Mouse (Mus musculus) midbrain, embryonic 10.5 days (tissue): ENCODE results near the gene Agpat2. TPM values are rescaled to one million over a fixed set of nuclear protein-coding genes. Genes with fewer than 3 reads are reported as not detected.
A peak's percentile ranks its signal among the peaks of the same experiment; 100 is the strongest.

Experiments used
- DNase-seq: peaks from one replicate; pipeline ENCODE4 v3.0.0-alpha.2; 2017; ENCODE audit warnings: low spot score
- H3K27ac ChIP-seq: fragments of 300-500 bp; sonication (generic); replicated peaks from 2 replicates; pipeline ENCODE4 v1.5.1; 2016; ENCODE audit warnings: mild to moderate bottlenecking
- H3K27me3 ChIP-seq: fragments of 300-500 bp; sonication (generic); 2 replicates; pipeline ENCODE4 v1.6.1; 2016; ENCODE audit warnings: low read depth, mild to moderate bottlenecking; ENCODE audit not compliant: poor library complexity, severe bottlenecking
- H3K36me3 ChIP-seq: fragments of 300-500 bp; sonication (generic); 2 replicates; pipeline ENCODE4 v1.6.1; 2016; ENCODE audit warnings: mild to moderate bottlenecking, moderate library complexity
- H3K4me1 ChIP-seq: fragments of 300-500 bp; sonication (generic); 2 replicates; pipeline ENCODE4 v1.6.1; 2016
- H3K4me3 ChIP-seq: fragments of 300-500 bp; sonication (generic); 2 replicates; pipeline ENCODE4 v1.5.1; 2016; ENCODE audit warnings: mild to moderate bottlenecking, moderate library complexity
- H3K9me3 ChIP-seq: fragments of 300-500 bp; sonication (generic); replicated peaks from 2 replicates; pipeline ENCODE4 v1.6.1; 2016; ENCODE audit warnings: mild to moderate bottlenecking
- WGBS: fragments of 180-500 bp; shearing (Covaris S2); methylation state at CpG from one replicate; pipeline ENCODE4 v1.1.7; 2016; 5-methylcytosine and 5-hydroxymethylcytosine counted together
- polyA plus RNA-seq: library from polyadenylated mRNA; unstranded; fragments of >200 nt; fragmentation: Nextera tagmentation; extraction: Ambion mirVana; gene quantifications from 2 replicates; pipeline ENCODE4 v1.2.1, GENCODE M21; 2016

Gene Agpat2
- polyA plus RNA-seq, 1 experiment from 2014 or later = 10.6 TPM

DNA sequence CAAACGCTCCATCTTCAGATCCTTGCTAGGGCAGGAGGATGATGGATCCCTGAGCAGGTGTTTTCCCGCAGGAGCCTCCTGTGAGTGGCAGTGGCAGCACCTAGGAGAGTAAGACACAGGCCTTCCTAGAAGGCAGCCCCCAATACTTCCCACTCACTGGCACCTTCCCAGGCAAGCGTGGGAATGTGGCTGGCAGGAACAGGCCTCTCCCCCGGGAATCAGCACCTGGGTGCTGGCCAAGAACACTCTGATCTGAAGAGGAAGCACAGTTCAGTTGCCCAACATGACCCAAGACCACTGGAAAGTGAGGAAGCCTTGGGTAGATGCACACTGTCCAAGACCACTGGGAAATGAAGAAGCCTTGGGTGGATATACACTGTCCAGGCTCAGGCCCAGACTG, 49.1 kb downstream of the Agpat2 start:
- no peak for DNase-seq
- H3K36me3 ChIP-seq = no peaks in the 10 kb centered on the region
- no peaks in the 10 kb centered on the region; the same call in 1 of the 2 replicates for H3K27me3 ChIP-seq
- no peaks in the 10 kb centered on the region for H3K9me3 ChIP-seq
- peak overlapping the region; percentile 35; the same call in 1 of the 2 replicates for H3K27ac ChIP-seq
- H3K4me3 ChIP-seq = no peak overlapping the region
- 92% methylated on average over 4 of the region's 4 CpGs for WGBS
- peaks cover 26% of the 10 kb centered on the region for H3K4me1 ChIP-seq

DNA sequence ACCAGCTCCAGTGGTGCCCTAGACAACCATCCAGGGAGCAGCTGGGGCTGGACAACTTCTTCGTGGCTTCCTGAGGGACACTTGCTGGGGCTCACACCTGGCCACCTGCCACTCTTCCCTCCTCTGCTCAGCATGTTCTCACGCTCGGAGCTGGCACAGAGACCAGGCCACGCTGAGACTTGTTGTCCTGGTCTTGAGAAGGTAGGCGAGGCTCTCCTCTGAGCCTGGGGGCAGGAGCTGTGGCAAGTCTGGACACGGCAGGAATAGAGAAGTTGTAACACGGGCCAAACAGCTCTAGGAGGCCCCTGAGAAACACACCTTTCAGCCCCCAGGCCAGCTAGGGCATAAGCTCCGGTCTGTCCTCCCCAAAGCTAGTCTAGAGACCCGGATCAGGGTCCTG, 50.3 kb downstream of the Agpat2 start:
- H3K9me3 ChIP-seq = no peaks in the 10 kb centered on the region
- H3K27me3 ChIP-seq = no peaks in the 10 kb centered on the region; the same call in 1 of the 2 replicates
- H3K4me3 ChIP-seq = no peak overlapping the region
- no peaks in the 10 kb centered on the region for H3K36me3 ChIP-seq
- WGBS = 87% methylated on average over 9 of the region's 9 CpGs
- peaks cover 19% of the 10 kb centered on the region for H3K4me1 ChIP-seq
- no peak for DNase-seq
- H3K27ac ChIP-seq = no peak overlapping the region

DNA sequence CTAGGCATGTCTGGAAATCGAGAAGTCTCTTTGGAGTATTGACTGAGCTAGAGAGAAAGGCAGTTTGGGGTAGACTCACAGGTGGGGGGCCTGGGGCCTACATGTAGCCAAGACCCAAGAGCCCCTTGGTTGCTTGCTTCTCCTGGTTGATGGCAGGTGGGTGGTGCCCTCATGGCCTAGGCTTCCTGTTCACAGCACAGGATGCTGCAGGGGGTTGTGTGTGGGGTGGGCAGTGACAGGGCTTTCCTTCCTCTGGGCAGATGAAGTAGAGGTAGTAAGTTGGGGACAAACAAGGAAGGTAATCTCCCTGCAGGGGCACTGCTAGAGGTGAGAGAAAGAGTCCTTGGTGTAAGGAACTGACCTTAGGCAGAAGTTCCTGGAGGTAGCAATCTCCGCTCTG, 52.2 kb downstream of the Agpat2 start:
- H3K27me3 ChIP-seq = no peaks in the 10 kb centered on the region; the same call in 1 of the 2 replicates
- no peak overlapping the region for H3K4me3 ChIP-seq
- H3K4me1 ChIP-seq = peaks cover 28% of the 10 kb centered on the region
- no peaks in the 10 kb centered on the region for H3K36me3 ChIP-seq
- WGBS = 88% methylated on average over 2 of the region's 2 CpGs
- no peaks in the 10 kb centered on the region for H3K9me3 ChIP-seq
- DNase-seq = no peak
- peak overlapping the region; percentile 61 for H3K27ac ChIP-seq

DNA sequence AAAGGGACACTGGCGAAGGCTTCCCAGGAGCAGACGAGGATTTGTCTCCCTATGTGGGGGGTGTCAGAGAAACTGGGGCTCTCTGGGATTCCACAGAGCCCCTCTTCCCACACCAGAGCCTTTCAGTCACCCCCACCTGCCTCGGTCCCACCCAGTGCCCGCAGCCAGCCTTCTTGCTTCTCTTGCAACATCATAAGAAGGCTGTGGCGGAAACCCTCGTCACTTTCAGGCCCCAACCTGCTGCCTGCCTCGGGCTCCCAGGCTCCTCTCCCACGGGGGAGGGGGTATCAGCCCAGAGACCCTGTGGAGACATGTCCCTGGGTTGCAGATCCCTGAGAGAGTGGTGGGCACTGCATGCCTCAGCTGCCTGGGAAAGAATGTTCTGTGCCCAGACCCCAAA, 52.8 kb downstream of the Agpat2 start:
- 79% methylated on average over 8 of the region's 8 CpGs for WGBS
- H3K9me3 ChIP-seq = no peaks in the 10 kb centered on the region
- DNase-seq = no peak
- no peak overlapping the region for H3K4me3 ChIP-seq
- no peaks in the 10 kb centered on the region for H3K36me3 ChIP-seq
- H3K4me1 ChIP-seq = peaks cover 28% of the 10 kb centered on the region
- no peaks in the 10 kb centered on the region; the same call in 1 of the 2 replicates for H3K27me3 ChIP-seq
- H3K27ac ChIP-seq = peak overlapping the region; percentile 57; the same call in 1 of the 2 replicates

DNA sequence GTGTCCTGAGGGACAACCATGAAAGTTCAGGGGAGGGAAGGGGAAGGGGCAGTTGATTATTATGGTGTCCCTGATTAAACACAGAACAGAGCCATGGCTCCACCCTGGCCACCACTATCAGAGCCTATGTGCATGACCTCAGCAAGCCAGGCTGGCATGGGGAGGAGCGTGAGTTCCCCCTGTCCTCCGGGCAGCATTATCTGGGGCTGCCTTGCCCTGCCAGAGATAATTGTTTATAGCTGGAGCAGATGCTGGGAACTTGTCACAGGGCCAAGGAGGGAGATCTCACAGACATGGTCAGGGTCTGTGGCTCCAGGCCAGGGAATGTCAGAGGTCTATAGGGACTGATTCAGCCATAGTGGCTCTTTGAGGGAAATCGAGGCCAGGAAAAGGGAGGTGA, 53.4 kb downstream of the Agpat2 start:
- 99% methylated on average over 3 of the region's 3 CpGs for WGBS
- Histone ChIP-seq H3K27ac (peak overlapping the region; percentile 57; the same call in 1 of the 2 replicates), H3K4me3 (no peak overlapping the region), H3K36me3 (no peaks in the 10 kb centered on the region), H3K4me1 (peaks cover 25% of the 10 kb centered on the region), H3K9me3 (no peaks in the 10 kb centered on the region), H3K27me3 (no peaks in the 10 kb centered on the region; the same call in none of the 2 replicates)
- DNase-seq = no peak

DNA sequence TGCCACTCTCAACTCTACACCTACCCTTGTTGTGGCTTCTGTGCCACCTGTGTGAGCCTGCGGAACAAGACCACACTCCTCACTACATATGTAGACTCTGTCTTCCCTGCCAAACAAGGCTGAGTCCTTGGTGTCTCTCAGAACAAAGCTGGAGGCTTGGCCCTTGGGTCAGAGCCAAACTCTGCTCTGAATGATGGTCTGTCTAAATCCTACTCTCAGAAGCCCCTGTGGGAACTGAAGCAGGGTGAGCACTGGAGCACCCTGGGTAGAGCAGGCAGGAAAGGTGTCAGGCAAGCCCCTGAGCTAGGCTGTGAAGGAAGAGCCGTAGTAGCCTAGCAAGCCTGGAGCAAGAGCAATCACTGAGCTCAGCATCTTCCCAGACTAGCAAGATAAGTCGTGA, 54.0 kb downstream of the Agpat2 start:
- no peak overlapping the region for H3K4me3 ChIP-seq
- no peaks in the 10 kb centered on the region; the same call in none of the 2 replicates for H3K27me3 ChIP-seq
- peaks cover 24% of the 10 kb centered on the region for H3K4me1 ChIP-seq
- no peaks in the 10 kb centered on the region for H3K9me3 ChIP-seq
- 0 out of 2 replicates have a peak overlapping the region, but pooled peaks have one; percentile 38 for H3K27ac ChIP-seq
- no peak for DNase-seq
- no peaks in the 10 kb centered on the region for H3K36me3 ChIP-seq
- 80% methylated on average over 3 of the region's 3 CpGs for WGBS

DNA sequence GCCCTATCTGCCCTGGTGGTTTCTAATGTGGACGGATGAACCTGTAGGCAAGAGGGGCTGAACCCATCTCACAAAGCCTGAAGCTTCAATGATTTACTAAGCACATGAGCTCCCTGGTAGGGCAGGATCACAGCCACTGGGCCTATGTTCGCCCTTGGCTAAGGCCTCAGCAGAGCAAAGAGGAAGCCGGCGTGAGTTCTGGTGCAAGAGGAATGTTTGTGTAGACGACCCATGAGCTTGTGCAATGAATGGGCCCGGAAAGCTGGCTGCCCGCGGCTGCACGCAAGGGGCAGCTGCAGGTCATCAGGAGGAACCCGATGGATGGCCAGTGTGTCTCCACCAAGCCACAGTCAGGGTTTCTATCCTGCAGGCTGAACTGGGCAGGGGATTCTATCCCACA, 54.4 kb downstream of the Agpat2 start:
- Histone ChIP-seq H3K4me1 (peaks cover 24% of the 10 kb centered on the region), H3K4me3 (no peak overlapping the region), H3K9me3 (no peaks in the 10 kb centered on the region), H3K36me3 (no peaks in the 10 kb centered on the region), H3K27me3 (no peaks in the 10 kb centered on the region; the same call in none of the 2 replicates), H3K27ac (0 out of 2 replicates have a peak overlapping the region, but pooled peaks have one; percentile 38)
- no peak for DNase-seq
- WGBS = 90% methylated on average over 10 of the region's 10 CpGs

DNA sequence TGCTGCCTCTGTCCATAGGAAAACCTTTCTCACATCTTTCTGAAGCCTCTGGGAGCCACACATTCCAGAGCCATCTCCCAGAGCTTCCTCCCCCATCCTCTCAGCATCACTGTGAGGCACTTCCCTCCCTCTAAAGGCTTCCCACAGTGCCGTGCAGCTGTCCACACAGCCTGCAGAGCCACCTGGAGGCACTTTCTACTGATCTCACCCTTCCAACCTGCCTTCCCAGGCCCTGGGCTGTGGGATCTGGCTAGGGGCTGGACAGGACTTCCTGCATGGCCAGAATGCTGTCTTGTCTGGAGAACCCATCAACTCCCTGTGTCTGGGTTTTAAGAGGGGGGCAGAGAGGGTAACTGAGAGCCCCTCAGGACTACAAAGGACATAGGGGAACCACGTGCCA, 56.7 kb downstream of the Agpat2 start:
- WGBS = 22% methylated on average over 2 of the region's 2 CpGs
- no peaks in the 10 kb centered on the region for H3K9me3 ChIP-seq
- DNase-seq = no peak
- no peak overlapping the region for H3K4me3 ChIP-seq
- peaks cover 28% of the 10 kb centered on the region for H3K4me1 ChIP-seq
- H3K27ac ChIP-seq = peak overlapping the region; percentile 75
- H3K27me3 ChIP-seq = no peaks in the 10 kb centered on the region; the same call in 1 of the 2 replicates
- H3K36me3 ChIP-seq = no peaks in the 10 kb centered on the region

DNA sequence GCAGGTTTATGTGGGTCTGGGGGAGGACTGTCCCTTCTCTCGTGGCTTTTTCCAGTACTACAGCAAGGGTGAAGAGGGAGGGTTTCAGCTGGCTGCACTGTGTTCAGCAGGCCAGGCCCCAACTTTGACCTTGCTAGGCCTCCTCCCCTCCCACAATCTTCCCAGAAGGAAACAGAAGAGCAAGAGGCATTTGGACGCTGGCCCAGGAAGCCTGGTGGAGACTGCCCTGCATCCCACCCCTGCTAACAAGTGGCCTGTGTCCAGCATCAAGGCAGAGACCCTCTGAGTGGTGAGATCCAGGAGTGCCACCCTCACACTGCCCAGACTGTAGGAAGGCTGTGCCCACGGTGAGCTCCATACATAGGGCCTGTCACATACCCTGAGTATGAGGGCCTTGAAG, 60.0 kb downstream of the Agpat2 start:
- no peak overlapping the region for H3K4me3 ChIP-seq
- 70% methylated on average over 3 of the region's 3 CpGs for WGBS
- H3K27ac ChIP-seq = peak overlapping the region; percentile 33
- no peaks in the 10 kb centered on the region; the same call in 1 of the 2 replicates for H3K27me3 ChIP-seq
- peaks cover 50% of the 10 kb centered on the region for H3K4me1 ChIP-seq
- H3K36me3 ChIP-seq = no peaks in the 10 kb centered on the region
- no peak for DNase-seq
- no peaks in the 10 kb centered on the region for H3K9me3 ChIP-seq

DNA sequence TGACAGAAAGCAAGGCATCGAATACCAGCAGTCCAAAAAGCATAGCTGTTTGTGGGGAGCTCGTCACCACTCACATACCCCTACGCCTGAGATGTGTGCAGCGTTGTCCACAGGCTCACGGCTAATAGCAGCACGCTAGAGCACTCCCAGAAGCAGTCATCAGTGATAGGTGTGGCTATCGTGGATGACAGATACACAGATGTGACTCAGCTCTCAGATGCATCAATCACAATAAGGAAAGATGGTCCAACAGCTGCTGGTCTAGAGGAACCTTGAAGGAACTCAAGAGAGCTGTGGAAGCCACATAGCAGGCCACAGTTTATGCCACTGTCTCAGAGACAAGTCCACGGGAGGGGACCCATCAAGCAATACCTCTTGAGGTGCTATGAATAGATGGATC, 60.4 kb downstream of the Agpat2 start:
- peaks cover 54% of the 10 kb centered on the region for H3K4me1 ChIP-seq
- no peaks in the 10 kb centered on the region; the same call in 1 of the 2 replicates for H3K27me3 ChIP-seq
- no peaks in the 10 kb centered on the region for H3K36me3 ChIP-seq
- no peak overlapping the region for H3K4me3 ChIP-seq
- no peak overlapping the region for H3K27ac ChIP-seq
- WGBS = 95% methylated on average over 8 of the region's 8 CpGs
- H3K9me3 ChIP-seq = no peaks in the 10 kb centered on the region
- DNase-seq = no peak

DNA sequence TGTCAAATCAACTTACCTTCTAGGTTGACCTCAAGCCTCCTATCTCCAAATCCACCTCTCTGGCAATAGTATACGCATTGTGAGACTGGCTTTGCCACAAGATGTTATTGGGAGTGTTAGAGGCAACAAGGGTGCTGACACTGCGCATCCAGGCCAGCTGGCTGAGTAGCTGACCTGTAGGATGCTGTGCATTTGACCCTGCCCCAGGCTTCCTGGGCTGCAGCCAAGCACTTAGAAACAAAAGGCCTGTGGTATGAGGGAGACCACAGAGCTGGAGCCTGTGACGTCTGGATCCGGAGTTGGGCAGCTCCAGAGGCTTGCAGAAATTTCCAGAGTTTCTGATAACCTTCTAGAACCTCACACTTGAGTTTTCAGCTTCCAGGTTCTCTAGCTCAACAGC, 61.1 kb downstream of the Agpat2 start:
- no peaks in the 10 kb centered on the region; the same call in 1 of the 2 replicates for H3K27me3 ChIP-seq
- peaks cover 60% of the 10 kb centered on the region for H3K4me1 ChIP-seq
- H3K27ac ChIP-seq = no peak overlapping the region
- no peak overlapping the region for H3K4me3 ChIP-seq
- H3K9me3 ChIP-seq = no peaks in the 10 kb centered on the region
- H3K36me3 ChIP-seq = no peaks in the 10 kb centered on the region
- no peak for DNase-seq
- WGBS = 86% methylated on average over 4 of the region's 4 CpGs
